Mouse (Mus musculus): ENCODE results near the gene Parp14. TPM values are rescaled to one million over a fixed set of nuclear protein-coding genes. Genes with fewer than 3 reads are reported as not detected.

The Parp14 gene
- total RNA-seq, 2 experiments from 2014 or later: 0.79 to 1.3 TPM

DNA sequence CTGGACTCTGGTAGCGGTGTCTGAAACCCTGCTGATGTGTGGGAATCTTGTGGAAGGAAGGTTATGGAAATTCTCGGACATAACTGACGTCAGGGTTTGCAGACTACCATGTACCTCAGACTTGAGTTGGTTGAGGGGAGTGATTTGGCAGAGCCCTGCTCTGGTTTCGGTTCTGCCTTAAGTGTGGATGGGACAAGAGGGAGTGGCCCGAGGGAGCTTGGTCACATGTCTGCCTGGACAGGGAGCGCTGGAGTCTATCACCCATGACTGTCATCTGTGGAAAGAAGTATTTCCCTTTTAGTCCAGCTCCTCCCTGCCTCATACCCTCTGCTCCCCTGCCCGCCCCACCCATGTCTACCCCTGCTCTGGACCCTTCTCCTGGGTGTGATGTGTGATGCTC, 69.2 kb downstream of the Parp14 start:
- intact Hi-C loops (cut with DNase I): no loop called here
- DNase-seq (ENCODE audit: low spot score in 2 of 2): no peak

- intact Hi-C loops (cut with DNase I): no loop called here
- DNase-seq (ENCODE audit: low spot score in 2 of 2): no peak
Observed at GRCm38 (mm10) chr16:35791962-35792521, 79.3 kb downstream of the Parp14 start.

DNA sequence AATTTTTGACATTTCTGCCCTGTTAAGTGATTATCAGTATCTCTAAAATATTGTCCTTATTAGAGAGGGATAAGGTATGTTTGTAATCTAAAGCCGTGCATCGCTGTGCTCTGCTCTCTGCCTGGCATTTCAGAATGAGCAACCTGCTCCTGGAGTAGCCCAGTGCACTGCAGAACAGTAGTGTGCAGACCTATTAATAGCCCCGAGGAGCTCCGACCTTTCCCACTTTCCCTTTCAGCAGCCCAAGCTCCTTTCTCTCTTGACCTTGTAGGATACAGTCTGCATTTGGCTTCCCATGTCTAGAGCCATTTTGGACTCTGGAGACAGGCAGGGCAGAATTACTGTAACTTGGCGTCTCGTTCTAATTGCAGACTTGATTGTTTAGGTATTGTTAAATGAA, 83.0 kb downstream of the Parp14 start:
- intact Hi-C loops (cut with DNase I): no loop called here
- no peak for DNase-seq (ENCODE audit: low spot score in 2 of 2)

DNA sequence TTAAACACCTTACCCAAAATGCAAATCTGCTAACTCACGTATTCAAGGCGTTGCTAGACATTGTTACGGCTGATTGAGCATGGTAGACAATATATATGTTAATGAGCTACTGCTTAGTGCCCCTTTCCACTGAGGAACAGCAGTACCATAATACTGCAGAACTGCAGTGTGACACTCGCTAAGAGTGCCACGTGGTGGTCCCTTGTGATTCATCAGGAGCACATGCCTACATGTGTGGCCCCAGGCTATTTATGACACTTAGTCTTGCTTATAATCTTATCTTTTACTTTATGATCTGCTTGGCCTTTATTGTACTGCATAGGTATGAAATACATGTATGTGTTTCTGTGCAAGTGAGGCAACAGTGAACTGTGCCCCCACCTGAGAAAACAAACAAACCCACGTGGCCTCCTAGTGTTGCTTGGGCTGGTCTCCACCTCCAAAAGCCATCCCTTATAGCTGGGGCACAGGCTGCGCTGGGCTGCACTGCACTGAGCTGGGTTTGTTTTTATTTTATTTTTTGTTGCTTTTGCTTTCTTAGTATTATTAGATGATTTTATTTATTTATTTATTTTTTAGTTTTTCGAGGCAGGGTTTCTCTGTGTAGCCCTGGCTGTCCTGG, 83.7 kb downstream of the Parp14 start:
- intact Hi-C loops (cut with DNase I): no loop called here
- no peak for DNase-seq (ENCODE audit: low spot score in 2 of 2)

DNA sequence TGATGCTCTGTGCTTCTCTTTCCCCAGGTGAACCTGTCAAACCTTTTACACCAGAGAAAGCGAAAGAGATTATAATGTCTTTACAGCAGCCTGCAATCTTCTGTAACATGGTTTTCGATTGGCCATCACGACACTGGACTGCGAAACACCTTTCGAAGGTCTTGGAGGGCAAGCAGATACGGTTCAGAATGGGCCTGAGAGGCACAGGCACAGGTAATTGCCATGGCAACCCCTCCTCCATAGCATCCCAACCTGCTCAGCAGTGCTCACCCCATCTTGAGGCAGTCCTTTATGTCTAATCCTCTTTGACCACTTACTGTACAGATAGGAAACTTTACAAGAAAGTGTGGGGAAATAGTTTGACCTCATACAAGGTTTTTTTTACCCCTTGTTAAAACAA, 84.2 kb downstream of the Parp14 start:
- DNase-seq (ENCODE audit: low spot score in 2 of 2): no peak

DNA sequence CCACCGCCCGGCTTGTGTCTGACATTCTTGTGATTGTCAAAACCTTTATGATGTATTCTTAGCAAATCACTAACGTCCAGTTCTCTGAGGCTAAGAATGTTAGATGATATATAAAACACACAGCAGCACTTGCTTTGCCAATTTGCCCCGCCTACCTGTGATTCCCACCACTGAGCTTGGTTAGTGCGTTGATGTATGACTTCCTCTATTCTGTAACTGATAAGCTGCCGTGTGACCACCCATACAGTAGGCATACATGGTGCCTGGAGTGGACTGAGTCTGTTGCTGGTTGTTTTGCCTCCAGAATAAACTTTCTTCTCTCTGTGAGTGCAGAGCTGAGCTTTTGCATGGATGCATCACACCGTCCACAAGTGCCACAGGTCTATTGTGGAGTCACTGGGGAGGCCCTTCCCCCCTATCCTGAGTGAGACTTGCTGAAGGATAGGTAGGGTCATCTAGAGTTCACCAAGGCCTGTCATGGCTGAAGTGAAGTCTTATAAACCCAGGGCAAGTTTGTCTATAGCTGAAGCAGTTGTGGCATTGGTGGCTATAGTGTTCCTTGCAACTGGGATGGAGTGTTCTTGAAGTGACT, 87.1 kb downstream of the Parp14 start:
- intact Hi-C loops (cut with DNase I): no loop called here
- DNase-seq (ENCODE audit: low spot score in 2 of 2): no peak

More for the DNA sequence above, 84.2 kb downstream of the Parp14 start:
- intact Hi-C loops (cut with DNase I): no loop called here

DNA sequence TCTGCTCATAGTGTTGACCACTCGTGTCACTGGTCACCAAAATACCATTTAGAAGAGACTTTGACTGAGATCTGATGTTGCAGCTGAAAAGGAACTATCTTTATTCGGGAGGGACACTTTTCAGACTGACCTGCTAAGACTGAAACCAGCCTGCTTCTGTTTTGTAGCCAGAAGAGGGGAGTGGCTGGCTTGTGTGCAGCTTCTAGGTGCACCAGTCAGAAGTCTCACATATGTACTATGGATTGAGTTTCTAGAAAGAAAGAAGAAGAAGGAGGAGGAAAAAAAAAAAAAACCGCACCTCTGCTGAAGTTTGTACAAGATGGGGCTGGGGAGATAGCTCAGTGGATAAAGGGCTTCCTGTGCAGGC, 88.2 kb downstream of the Parp14 start:
- DNase-seq (ENCODE audit: low spot score in 2 of 2): no peak
- intact Hi-C loops (cut with DNase I): no loop called here

Other genes with a start within 250 kb of the Parp14 start
- gene Dirc2, start 102.2 kb downstream of the Parp14 start, total RNA-seq (2021): 10 to 100 TPM; 78.9 to 81.1 TPM
- 1 to 10 TPM; 5.1 to 6.0 TPM for gene Hspbap1, start 101.2 kb downstream of the Parp14 start, total RNA-seq (2021)
- 1 to 10 TPM; 2.1 TPM for gene Parp9, start 66.9 kb upstream of the Parp14 start, total RNA-seq (2021)
- 1 to 10 TPM; 2.0 to 2.9 TPM for gene Dtx3l, start 67.6 kb upstream of the Parp14 start, total RNA-seq (2021)
- gene Kpna1, start 107.2 kb upstream of the Parp14 start, total RNA-seq (2021): 100 to 1,000 TPM; 119 to 122 TPM
- 1 to 10 TPM; 3.6 to 3.9 TPM for gene Wdr5b, start 169.6 kb upstream of the Parp14 start, total RNA-seq (2021)
- gene Fam162a, start 200.1 kb upstream of the Parp14 start, total RNA-seq (2021): 10 to 100 TPM; 66.1 to 66.4 TPM
- 10 to 100 TPM; 18.6 to 21.3 TPM for gene Ccdc58, start 200.1 kb upstream of the Parp14 start, total RNA-seq (2021)

All from left cerebral cortex, postnatal 14 days (tissue).